Mouse (Mus musculus) limb, embryonic 14.5 days (tissue): ENCODE results near the gene Dbndd2. TPM values are rescaled to one million over a fixed set of nuclear protein-coding genes. Genes with fewer than 3 reads are reported as not detected.

Experiments used
- ATAC-seq: fragments of 200-750 bp; cut with Nextera tagmentation; 2 replicates; pipeline ENCODE4 v1.8.0; 2017; ENCODE audit warnings: low read depth, moderate number of reproducible peaks, moderate TSS enrichment; ENCODE audit not compliant: low FRiP score
- DNase-seq: peaks from one replicate; pipeline ENCODE4 v3.0.0-alpha.2; 2015; ENCODE audit warnings: low spot score
- H3K27ac ChIP-seq: fragments of 300-500 bp; sonication (generic); replicated peaks from 2 replicates; pipeline ENCODE4 v1.5.1; 2014; ENCODE audit warnings: low read depth, mild to moderate bottlenecking, low read length, moderate library complexity, mixed read lengths
- H3K27me3 ChIP-seq: fragments of 300-500 bp; sonication (generic); 2 replicates; pipeline ENCODE4 v1.6.1; 2014; ENCODE audit warnings: low read length, mixed read lengths; ENCODE audit not compliant: control insufficient read depth, insufficient read depth
- H3K36me3 ChIP-seq: fragments of 300-500 bp; sonication (generic); 2 replicates; pipeline ENCODE4 v1.6.1; 2014; ENCODE audit warnings: mild to moderate bottlenecking, low read length, moderate library complexity, mixed read lengths; ENCODE audit not compliant: control insufficient read depth, insufficient read depth
- H3K4me1 ChIP-seq: fragments of 300-500 bp; sonication (generic); 2 replicates; pipeline ENCODE4 v1.6.1; 2014; ENCODE audit warnings: antibody characterized with exemption, low read length, mixed read lengths; ENCODE audit not compliant: control insufficient read depth, insufficient read depth
- H3K4me2 ChIP-seq: fragments of 300-500 bp; sonication (generic); replicated peaks from 2 replicates; pipeline ENCODE4 v1.6.1; 2014; ENCODE audit warnings: low read depth, mild to moderate bottlenecking, low read length, moderate library complexity; ENCODE audit not compliant: severe bottlenecking
- H3K4me3 ChIP-seq: fragments of 300-500 bp; sonication (generic); replicated peaks from 2 replicates; pipeline ENCODE4 v1.5.1; 2014; ENCODE audit warnings: low read length
- H3K9ac ChIP-seq: fragments of 300-500 bp; sonication (generic); 2 replicates; pipeline ENCODE4 v1.6.1; 2014; ENCODE audit warnings: mild to moderate bottlenecking, low read depth, low read length, moderate library complexity; ENCODE audit not compliant: severe bottlenecking
- H3K9me3 ChIP-seq: fragments of 300-500 bp; sonication (generic); 2 replicates; pipeline ENCODE4 v1.6.1; 2016; ENCODE audit warnings: low read length; ENCODE audit not compliant: control insufficient read depth
- POLR2A ChIP-seq: fragments of 200-500 bp; IDR thresholded peaks from 2 replicates; pipeline ENCODE4 v1.8.0; 2012; ENCODE audit warnings: inconsistent platforms, mild to moderate bottlenecking, moderate library complexity, borderline replicate concordance; ENCODE audit not compliant: insufficient read depth, insufficient read length; ENCODE audit errors: extremely low read depth
- WGBS: fragments of 180-500 bp; shearing (Covaris S2); extraction: QIAGEN DNeasy Blood & Tissue Kit; methylation state at CpG from one replicate; pipeline ENCODE4 v1.1.7; 2014; 5-methylcytosine and 5-hydroxymethylcytosine counted together
- polyA plus RNA-seq, 2 experiments: library from polyadenylated mRNA; depleted of rRNA in 1 of 2; stranded (reverse) in 1 of 2; unstranded in 1 of 2; fragments of >200 nt; fragmentation: Nextera tagmentation in 1 of 2; extraction: Ambion mirVana in 1 of 2; gene quantifications; 2 replicates each; pipeline versions ENCODE4 v1.2.1 to v1.2.3; 2012 to 2014

The Dbndd2 gene
- polyA plus RNA-seq, 2 experiments, result 4.4 to 7.7 TPM

GRCm38 (mm10) chr2:164454846-164455245, 31.1 kb upstream of the Dbndd2 start:
- no peak overlapping the region for H3K9ac ChIP-seq
- peaks cover 31% of the 10 kb centered on the region for H3K4me1 ChIP-seq
- H3K36me3 ChIP-seq, result no peaks in the 10 kb centered on the region
- no peaks in the 10 kb centered on the region for H3K27me3 ChIP-seq
- peak; percentile 63 for DNase-seq
- ATAC-seq, result no peak
- H3K27ac ChIP-seq, result no peak overlapping the region
- no peaks in the 10 kb centered on the region for H3K9me3 ChIP-seq
- H3K4me2 ChIP-seq, result no peak overlapping the region
- 73% methylated on average over 10 of the region's 10 CpGs for WGBS
- H3K4me3 ChIP-seq, result no peak overlapping the region
- TF ChIP-seq POLR2A, result no peak

GRCm38 (mm10) chr2:164455421-164456190, 30.3 kb upstream of the Dbndd2 start:
- no peaks in the 10 kb centered on the region for H3K27me3 ChIP-seq
- H3K27ac ChIP-seq, result no peak overlapping the region
- peaks cover 31% of the 10 kb centered on the region for H3K4me1 ChIP-seq
- no peak for DNase-seq
- whole genome bisulfite sequencing, result 66% methylated on average over 6 of the region's 6 CpGs
- ATAC-seq, result no peak
- no peak overlapping the region for H3K4me2 ChIP-seq
- H3K9ac ChIP-seq, result no peak overlapping the region
- no peaks in the 10 kb centered on the region for H3K36me3 ChIP-seq
- no peaks in the 10 kb centered on the region for H3K9me3 ChIP-seq
- no peak for TF ChIP-seq POLR2A
- H3K4me3 ChIP-seq, result no peak overlapping the region

DNA sequence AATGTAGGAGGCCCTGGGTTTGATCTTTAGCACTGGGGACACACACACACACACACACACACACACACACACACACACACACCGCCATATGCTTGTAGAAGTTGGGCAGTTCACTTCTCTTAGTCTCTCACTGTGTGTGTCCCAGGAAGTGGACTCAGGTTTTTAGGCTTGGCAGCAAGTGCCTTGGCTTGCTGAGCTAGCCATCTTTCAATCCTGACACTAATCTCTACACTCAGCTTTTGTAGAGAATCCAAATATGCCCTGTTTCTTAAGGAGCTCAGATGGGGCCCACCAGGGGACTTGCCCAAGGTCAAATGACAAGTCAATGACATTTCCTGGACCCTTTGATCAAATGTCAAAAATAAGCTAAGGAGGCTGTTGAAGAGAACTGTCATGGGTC, 29.5 kb upstream of the Dbndd2 start:
- DNase-seq (no peak), ATAC-seq (no peak)
- peaks cover 31% of the 10 kb centered on the region for H3K4me1 ChIP-seq
- no peak overlapping the region for H3K4me2 ChIP-seq
- H3K27ac ChIP-seq, result no peak overlapping the region
- H3K9ac ChIP-seq, result no peak overlapping the region
- H3K27me3 ChIP-seq, result no peaks in the 10 kb centered on the region
- 92% methylated on average over 1 of the region's 1 CpGs for WGBS
- H3K4me3 ChIP-seq, result no peak overlapping the region
- TF ChIP-seq POLR2A, result no peak
- no peaks in the 10 kb centered on the region for H3K36me3 ChIP-seq
- no peaks in the 10 kb centered on the region for H3K9me3 ChIP-seq

GRCm38 (mm10) chr2:164456864-164457300, 29.0 kb upstream of the Dbndd2 start, which contains the start of gene Sys1:
TSS of gene Sys1 (plus strand) at chr2:164456964.
- no peak for TF ChIP-seq POLR2A
- Histone ChIP-seq H3K27me3 (no peaks in the 10 kb centered on the region), H3K4me1 (peaks cover 32% of the 10 kb centered on the region), H3K9ac (no peak within 1 kb of the TSS; the same call in 1 of the 2 replicates), H3K36me3 (no peaks in the 10 kb centered on the region), H3K4me2 (peak within 1 kb of the TSS; percentile 26; the same call in 1 of the 2 replicates), H3K9me3 (no peaks in the 10 kb centered on the region), H3K27ac (no peak within 1 kb of the TSS), H3K4me3 (0 out of 2 replicates have a peak within 1 kb of the TSS, but pooled peaks have one; percentile 17)
- DNase-seq (no peak), ATAC-seq (no peak)
- WGBS, result 3% methylated on average over 7 of the region's 7 CpGs

DNA sequence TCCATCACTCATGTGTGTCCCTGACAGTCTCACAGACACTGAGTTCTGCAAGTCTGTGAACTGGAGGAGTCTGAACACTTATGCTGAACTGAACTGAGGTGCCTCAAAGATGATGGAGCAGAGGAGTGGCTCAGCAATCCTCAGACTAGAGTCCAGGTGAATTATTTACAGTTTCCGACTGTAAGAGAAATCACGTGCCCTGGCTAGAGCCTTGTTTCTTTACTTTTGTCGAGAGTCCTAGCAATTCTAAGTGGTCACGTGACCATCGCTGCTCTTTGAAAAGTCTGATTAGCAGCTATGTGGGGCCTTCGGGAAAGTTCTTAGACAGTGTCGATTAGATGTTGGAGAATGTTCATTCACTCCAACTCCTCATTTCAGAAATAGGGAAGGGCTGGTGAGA, 28.0 kb upstream of the Dbndd2 start:
- no peak for TF ChIP-seq POLR2A
- no peaks in the 10 kb centered on the region for H3K27me3 ChIP-seq
- WGBS, result 76% methylated on average over 7 of the region's 7 CpGs

More for the DNA sequence above, 28.0 kb upstream of the Dbndd2 start:
- Histone ChIP-seq H3K36me3 (peaks cover under 1% of the 10 kb centered on the region), H3K9me3 (no peaks in the 10 kb centered on the region), H3K4me1 (peaks cover 24% of the 10 kb centered on the region), H3K4me2 (no peak overlapping the region), H3K27ac (no peak overlapping the region), H3K9ac (no peak overlapping the region), H3K4me3 (no peak overlapping the region)
- ATAC-seq (no peak), DNase-seq (no peak)
